Mouse (Mus musculus) cerebellum, adult 2 months (tissue): ENCODE data around the gene Pde10a.

Experiments used
- CTCF ChIP-seq: fragments of 200-500 bp; IDR thresholded peaks from 2 replicates; pipeline ENCODE4 v1.5.1; 2011; ENCODE audit warnings: low read depth, mild to moderate bottlenecking, control low read depth, low read length, moderate library complexity, borderline replicate concordance; ENCODE audit not compliant: insufficient read depth
- POLR2A ChIP-seq: fragments of 200-500 bp; IDR thresholded peaks from 2 replicates; pipeline ENCODE4 v1.6.1; 2011; ENCODE audit warnings: low read length, control low read depth, borderline replicate concordance; ENCODE audit not compliant: insufficient read depth

DNA sequence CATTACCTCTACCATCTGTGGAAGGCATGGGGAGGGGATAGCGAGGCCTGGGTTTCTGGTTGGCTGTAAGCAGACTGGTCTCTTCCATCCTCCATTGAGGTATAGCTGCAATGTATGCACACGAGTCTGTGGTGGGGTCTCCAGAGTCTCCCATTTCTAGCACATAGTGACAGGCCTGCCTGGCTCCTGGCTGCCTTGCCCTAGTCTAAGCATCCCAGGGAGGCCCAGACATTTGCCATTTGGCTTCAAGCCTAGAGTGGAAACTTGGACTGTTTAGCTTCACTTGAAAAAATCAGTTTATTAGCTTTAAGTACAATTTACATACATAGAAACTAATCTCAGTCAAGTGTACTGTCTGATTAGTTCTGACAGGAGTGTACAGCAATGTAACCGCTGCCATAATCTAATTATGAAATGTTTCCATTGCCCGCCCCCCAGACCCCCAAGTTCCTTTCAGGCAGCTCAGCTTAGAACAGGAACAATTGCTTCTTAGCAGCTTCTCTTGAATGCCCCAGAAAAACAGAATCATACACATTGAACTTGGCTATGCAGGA lies 25.5 kb upstream of the Pde10a start:
- TF ChIP-seq CTCF (no peak), POLR2A (no peak)
